Mouse (Mus musculus) midbrain, embryonic 13.5 days (tissue): ENCODE measurements around the gene 4930442H23Rik. TPM values are rescaled to one million over a fixed set of nuclear protein-coding genes. Genes with fewer than 3 reads are reported as not detected.
"Not testable (repeated sequence)": the region's sequence is repeated elsewhere in the genome, so short reads cannot be mapped to it uniquely, and the experiment has no call there.

ENCODE experiments used
- ATAC-seq: fragments of 200-750 bp; cut with Nextera tagmentation; 2 replicates; pipeline ENCODE4 v1.8.0; 2017; ENCODE audit warnings: mild to moderate bottlenecking, moderate TSS enrichment, moderate library complexity
- H3K27ac ChIP-seq: fragments of 300-500 bp; sonication (generic); 2 replicates; pipeline ENCODE4 v1.5.1; 2015; ENCODE audit warnings: inconsistent platforms, mild to moderate bottlenecking, moderate library complexity
- H3K27me3 ChIP-seq: fragments of 300-500 bp; sonication (generic); 2 replicates; pipeline ENCODE4 v1.6.1; 2015; ENCODE audit warnings: mild to moderate bottlenecking, inconsistent platforms
- H3K36me3 ChIP-seq: fragments of 300-500 bp; sonication (generic); 2 replicates; pipeline ENCODE4 v1.6.1; 2015; ENCODE audit warnings: mild to moderate bottlenecking, inconsistent platforms
- H3K4me1 ChIP-seq: fragments of 300-500 bp; sonication (generic); replicated peaks from 2 replicates; pipeline ENCODE4 v1.6.1; 2015; ENCODE audit warnings: inconsistent platforms
- H3K4me2 ChIP-seq: fragments of 300-500 bp; sonication (generic); replicated peaks from 2 replicates; pipeline ENCODE4 v1.6.1; 2015; ENCODE audit warnings: moderate library complexity, mild to moderate bottlenecking, inconsistent platforms
- H3K4me3 ChIP-seq: fragments of 300-500 bp; sonication (generic); replicated peaks from 2 replicates; pipeline ENCODE4 v1.5.1; 2015; ENCODE audit warnings: mild to moderate bottlenecking, inconsistent platforms
- H3K9ac ChIP-seq: fragments of 300-500 bp; sonication (generic); replicated peaks from 2 replicates; pipeline ENCODE4 v1.6.1; 2015; ENCODE audit warnings: mild to moderate bottlenecking, inconsistent platforms
- H3K9me3 ChIP-seq: fragments of 300-500 bp; sonication (generic); 2 replicates; pipeline ENCODE4 v1.6.1; 2016; ENCODE audit warnings: mild to moderate bottlenecking, inconsistent platforms
- WGBS: fragments of 180-500 bp; shearing (Covaris S2); methylation state at CpG from one replicate; pipeline ENCODE4 v1.1.7; 2015; 5-methylcytosine and 5-hydroxymethylcytosine counted together
- polyA plus RNA-seq: library from polyadenylated mRNA; unstranded; fragments of >200 nt; fragmentation: Nextera tagmentation; extraction: Ambion mirVana; gene quantifications from 2 replicates; pipeline ENCODE4 v1.2.1, GENCODE M21; 2015

The 4930442H23Rik gene
- 0.12 and 0.15 TPM in 2 replicates for polyA plus RNA-seq

GRCm38 (mm10) chr10:81183805-81184204 is at the start of gene 4930442H23Rik:
TSS of gene 4930442H23Rik (minus strand) at chr10:81183849.
- H3K27me3 ChIP-seq: no peaks in the 10 kb centered on the region
- 89% methylated on average over 5 of the region's 5 CpGs for WGBS
- no peaks in the 10 kb centered on the region for H3K9me3 ChIP-seq
- H3K27ac ChIP-seq: peak within 1 kb of the TSS; percentile 85
- H3K9ac ChIP-seq: peak within 1 kb of the TSS; percentile 72
- H3K4me2 ChIP-seq: peak within 1 kb of the TSS; percentile 64
- H3K4me3 ChIP-seq: peak within 1 kb of the TSS; percentile 53
- no peak for ATAC-seq
- H3K36me3 ChIP-seq: peaks cover 76% of the 10 kb centered on the region
- peaks cover 25% of the 10 kb centered on the region for H3K4me1 ChIP-seq

- Histone ChIP-seq H3K4me1 (peaks cover 41% of the 10 kb centered on the region), H3K9me3 (no peaks in the 10 kb centered on the region), H3K27me3 (0 out of 2 replicates have a peak, but pooled peaks cover 5% of the 10 kb centered on the region), H3K27ac (peak overlapping the region; percentile 68), H3K4me2 (peak overlapping the region; percentile 73), H3K4me3 (peak overlapping the region; percentile 71), H3K9ac (peak overlapping the region; percentile 82), H3K36me3 (0 out of 2 replicates have a peak, but pooled peaks cover 9% of the 10 kb centered on the region)
- ATAC-seq: peak; percentile 49
- under 1% methylated on average over 24 of the region's 28 CpGs for WGBS
Observed at GRCm38 (mm10) chr10:81233226-81233585, 49.6 kb upstream of the 4930442H23Rik start.

GRCm38 (mm10) chr10:81232580-81233225 is 49.1 kb upstream of the 4930442H23Rik start, which contains the start of gene Zfr2:
TSS of gene Zfr2 (plus strand) at chr10:81233155.
- H3K9ac ChIP-seq: peak within 1 kb of the TSS; percentile 82
- H3K27me3 ChIP-seq: no peaks in the 10 kb centered on the region
- peak within 1 kb of the TSS; percentile 71 for H3K4me3 ChIP-seq
- H3K9me3 ChIP-seq: no peaks in the 10 kb centered on the region
- peak within 1 kb of the TSS; percentile 73 for H3K4me2 ChIP-seq
- WGBS: 8% methylated on average over 29 of the region's 29 CpGs
- peaks cover 46% of the 10 kb centered on the region for H3K4me1 ChIP-seq
- 0 out of 2 replicates have a peak, but pooled peaks cover 9% of the 10 kb centered on the region for H3K36me3 ChIP-seq
- peak within 1 kb of the TSS; percentile 68 for H3K27ac ChIP-seq
- peak; percentile 59 for ATAC-seq

GRCm38 (mm10) chr10:81231436-81231835 is 47.8 kb upstream of the 4930442H23Rik start:
- 43% methylated on average over 7 of the region's 7 CpGs for WGBS
- 0 out of 2 replicates have a peak, but pooled peaks cover 9% of the 10 kb centered on the region for H3K36me3 ChIP-seq
- peak overlapping the region; percentile 91 for H3K9ac ChIP-seq
- H3K27ac ChIP-seq: peak overlapping the region; percentile 95
- no peaks in the 10 kb centered on the region for H3K27me3 ChIP-seq
- H3K9me3 ChIP-seq: no peaks in the 10 kb centered on the region
- peaks cover 54% of the 10 kb centered on the region for H3K4me1 ChIP-seq
- H3K4me3 ChIP-seq: peak overlapping the region; percentile 68
- peak overlapping the region; percentile 85 for H3K4me2 ChIP-seq
- peak; percentile 0; the same call in 1 of the 2 replicates for ATAC-seq

GRCm38 (mm10) chr10:81230438-81231332 is 47.0 kb upstream of the 4930442H23Rik start, which contains the start of gene Atcay:
TSS of gene Atcay (minus strand) at chr10:81230833.
- Histone ChIP-seq H3K27me3 (no peaks in the 10 kb centered on the region), H3K9ac (peak within 1 kb of the TSS; percentile 91), H3K9me3 (no peaks in the 10 kb centered on the region), H3K27ac (peak within 1 kb of the TSS; percentile 95), H3K4me1 (peaks cover 57% of the 10 kb centered on the region), H3K4me3 (peak within 1 kb of the TSS; percentile 68), H3K36me3 (0 out of 2 replicates have a peak, but pooled peaks cover 9% of the 10 kb centered on the region), H3K4me2 (peak within 1 kb of the TSS; percentile 85)
- ATAC-seq: peak; percentile 92
- WGBS: 3% methylated on average over 27 of the region's 27 CpGs

- Histone ChIP-seq H3K9me3 (no peaks in the 10 kb centered on the region), H3K27ac (peak overlapping the region; percentile 95), H3K27me3 (no peaks in the 10 kb centered on the region), H3K9ac (peak overlapping the region; percentile 91), H3K36me3 (peaks cover 9% of the 10 kb centered on the region), H3K4me3 (peak overlapping the region; percentile 68), H3K4me1 (peaks cover 57% of the 10 kb centered on the region), H3K4me2 (peak overlapping the region; percentile 85)
- WGBS: 10% methylated on average over 20 of the region's 20 CpGs
- ATAC-seq: peak; percentile 13
Observed at GRCm38 (mm10) chr10:81229735-81230437, 46.2 kb upstream of the 4930442H23Rik start.

- not testable (repeated sequence) for H3K27me3 ChIP-seq, H3K4me2 ChIP-seq, H3K4me3 ChIP-seq, ATAC-seq, H3K9me3 ChIP-seq, H3K27ac ChIP-seq, H3K9ac ChIP-seq
- peaks cover 61% of the 10 kb centered on the region for H3K36me3 ChIP-seq
- 69% methylated on average over 2 of the region's 2 CpGs for WGBS
- peaks cover 22% of the 10 kb centered on the region for H3K4me1 ChIP-seq
Observed at GRCm38 (mm10) chr10:81223731-81224130, 40.1 kb upstream of the 4930442H23Rik start.

GRCm38 (mm10) chr10:81221402-81222015 is 37.9 kb upstream of the 4930442H23Rik start:
- no peak overlapping the region for H3K4me2 ChIP-seq
- H3K36me3 ChIP-seq: peaks cover 72% of the 10 kb centered on the region
- no peak overlapping the region for H3K9ac ChIP-seq
- no peaks in the 10 kb centered on the region for H3K9me3 ChIP-seq
- H3K4me1 ChIP-seq: 0 out of 2 replicates have a peak, but pooled peaks cover 4% of the 10 kb centered on the region
- no peaks in the 10 kb centered on the region for H3K27me3 ChIP-seq
- ATAC-seq: no peak
- WGBS: 84% methylated on average over 5 of the region's 5 CpGs
- H3K27ac ChIP-seq: no peak overlapping the region
- H3K4me3 ChIP-seq: no peak overlapping the region

- 38% methylated on average over 7 of the region's 7 CpGs for WGBS
- Histone ChIP-seq H3K27ac (no peak overlapping the region), H3K4me2 (no peak overlapping the region), H3K27me3 (no peaks in the 10 kb centered on the region), H3K4me1 (no peaks in the 10 kb centered on the region), H3K4me3 (no peak overlapping the region), H3K9ac (no peak overlapping the region), H3K36me3 (peaks cover 92% of the 10 kb centered on the region), H3K9me3 (no peaks in the 10 kb centered on the region)
- ATAC-seq: peak; percentile 58
Observed at GRCm38 (mm10) chr10:81217964-81218363, 34.3 kb upstream of the 4930442H23Rik start.

- not testable (repeated sequence) for ATAC-seq, H3K9ac ChIP-seq, H3K9me3 ChIP-seq, H3K4me2 ChIP-seq, H3K4me3 ChIP-seq, H3K27me3 ChIP-seq, H3K27ac ChIP-seq, H3K4me1 ChIP-seq
- H3K36me3 ChIP-seq: peaks cover 92% of the 10 kb centered on the region
- WGBS: 26% methylated on average over 1 of the region's 1 CpGs
Observed at GRCm38 (mm10) chr10:81217267-81217666, 33.6 kb upstream of the 4930442H23Rik start.

- no peak overlapping the region; the same call in 1 of the 2 replicates for H3K4me3 ChIP-seq
Observed at GRCm38 (mm10) chr10:81216810-81217209, 33.2 kb upstream of the 4930442H23Rik start.

More at GRCm38 (mm10) chr10:81216810-81217209, 33.2 kb upstream of the 4930442H23Rik start:
- H3K36me3 ChIP-seq: peaks cover 92% of the 10 kb centered on the region
- H3K4me1 ChIP-seq: no peaks in the 10 kb centered on the region
- 82% methylated on average over 6 of the region's 6 CpGs for WGBS
- no peak overlapping the region for H3K4me2 ChIP-seq
- 0 out of 2 replicates have a peak, but pooled peaks have one; percentile 9 for ATAC-seq
- no peak overlapping the region for H3K9ac ChIP-seq
- H3K9me3 ChIP-seq: peaks cover 8% of the 10 kb centered on the region; the same call in 1 of the 2 replicates
- no peaks in the 10 kb centered on the region for H3K27me3 ChIP-seq
- H3K27ac ChIP-seq: no peak overlapping the region
